Mouse (Mus musculus): Measurements from ENCODE around the gene Znrd1as.

- no peak for TF ChIP-seq GATA1 (IDR thresholded peaks at IDR 0.05; ENCODE audit: borderline replicate concordance, low read length)
- TF ChIP-seq FLI1 (IDR thresholded peaks at IDR 0.05; ENCODE audit: low read length), result no peak
Observed at GRCm38 (mm10) chr17:37009460-37010042, 51.2 kb downstream of the Znrd1as start.
